Mouse (Mus musculus) splenic B cell, adult 2 months (primary cell): ENCODE measurements at regions not wholly inside any gene's neighbourhood (a gene's known extent, or its start where the extent isn't known, plus 50 kb on each side); places are given as distances from the start of the nearest gene placed in this dataset.
A peak's percentile ranks its signal among the peaks of the same experiment; 100 is the strongest.

Source experiments
- DNase-seq: peaks from one replicate; pipeline ENCODE4 v3.0.0-alpha.2; 2011; ENCODE audit warnings: low read depth, low spot score
- H3K27me3 ChIP-seq: 2 replicates; pipeline ENCODE4 v1.6.1; 2012; ENCODE audit warnings: mild to moderate bottlenecking, low read length, moderate library complexity, mixed read lengths; ENCODE audit not compliant: control insufficient read depth, poor library complexity, insufficient read depth, severe bottlenecking
- H3K36me3 ChIP-seq: 2 replicates; pipeline ENCODE4 v1.6.1; 2012; ENCODE audit warnings: mild to moderate bottlenecking, low read length, moderate library complexity, mixed read lengths; ENCODE audit not compliant: control insufficient read depth, poor library complexity, insufficient read depth, severe bottlenecking

GRCm38 (mm10) chr10:68842023-68842735, 118.7 kb downstream of the Tmem26 start:
- Histone ChIP-seq H3K36me3 (no peaks in the 10 kb centered on the region), H3K27me3 (no peaks in the 10 kb centered on the region)
- DNase-seq = peak; percentile 45

- peak; percentile 58 for DNase-seq
- H3K36me3 ChIP-seq = no peaks in the 10 kb centered on the region
- no peaks in the 10 kb centered on the region for H3K27me3 ChIP-seq
These were observed 120.6 kb downstream of the Tmem26 start for GRCm38 (mm10) chr10:68844066-68844465.

GRCm38 (mm10) chr10:68844596-68844995, 121.2 kb downstream of the Tmem26 start:
- Histone ChIP-seq H3K36me3 (no peaks in the 10 kb centered on the region), H3K27me3 (no peaks in the 10 kb centered on the region)
- peak; percentile 56 for DNase-seq

- Histone ChIP-seq H3K27me3 (no peaks in the 10 kb centered on the region), H3K36me3 (no peaks in the 10 kb centered on the region)
- no peak for DNase-seq
These were observed 127.7 kb downstream of the Tmem26 start for GRCm38 (mm10) chr10:68851153-68851552.

- DNase-seq = no peak
- no peaks in the 10 kb centered on the region for H3K27me3 ChIP-seq
- no peaks in the 10 kb centered on the region for H3K36me3 ChIP-seq
These were observed 132.8 kb downstream of the Tmem26 start for GRCm38 (mm10) chr10:68855934-68856891.

GRCm38 (mm10) chr10:68864606-68865378, 141.3 kb downstream of the Tmem26 start:
- DNase-seq = no peak
- Histone ChIP-seq H3K27me3 (no peaks in the 10 kb centered on the region), H3K36me3 (no peaks in the 10 kb centered on the region)

- no peak for DNase-seq
- H3K36me3 ChIP-seq = no peaks in the 10 kb centered on the region
- H3K27me3 ChIP-seq = no peaks in the 10 kb centered on the region
These were observed 142.3 kb downstream of the Tmem26 start for GRCm38 (mm10) chr10:68865776-68866175.

GRCm38 (mm10) chr10:68867361-68867760, 143.9 kb downstream of the Tmem26 start:
- DNase-seq = no peak

GRCm38 (mm10) chr10:68872102-68872501, 148.7 kb downstream of the Tmem26 start:
- no peaks in the 10 kb centered on the region for H3K27me3 ChIP-seq
- DNase-seq = no peak
- H3K36me3 ChIP-seq = no peaks in the 10 kb centered on the region

More at GRCm38 (mm10) chr10:68867361-68867760, 143.9 kb downstream of the Tmem26 start:
- no peaks in the 10 kb centered on the region for H3K27me3 ChIP-seq
- H3K36me3 ChIP-seq = no peaks in the 10 kb centered on the region

- Histone ChIP-seq H3K36me3 (no peaks in the 10 kb centered on the region), H3K27me3 (no peaks in the 10 kb centered on the region)
- no peak for DNase-seq
These were observed 152.2 kb downstream of the Tmem26 start for GRCm38 (mm10) chr10:68875641-68876040.

- Histone ChIP-seq H3K36me3 (no peaks in the 10 kb centered on the region), H3K27me3 (no peaks in the 10 kb centered on the region)
- no peak for DNase-seq
These were observed 169.8 kb downstream of the Tmem26 start for GRCm38 (mm10) chr10:68893100-68893841.

- no peak for DNase-seq
- H3K36me3 ChIP-seq = no peaks in the 10 kb centered on the region
- H3K27me3 ChIP-seq = no peaks in the 10 kb centered on the region
These were observed 170.7 kb downstream of the Tmem26 start for GRCm38 (mm10) chr10:68894121-68894520.

GRCm38 (mm10) chr10:68897524-68897923, 174.1 kb downstream of the Tmem26 start:
- no peak for DNase-seq
- no peaks in the 10 kb centered on the region for H3K36me3 ChIP-seq
- H3K27me3 ChIP-seq = no peaks in the 10 kb centered on the region

GRCm38 (mm10) chr10:68901168-68901567, 177.7 kb downstream of the Tmem26 start:
- Histone ChIP-seq H3K27me3 (no peaks in the 10 kb centered on the region), H3K36me3 (no peaks in the 10 kb centered on the region)
- DNase-seq = no peak
